Mouse (Mus musculus) erythroblast, adult 5-6 weeks (primary cell): ENCODE data around the gene Rusc1. TPM values are rescaled to one million over a fixed set of nuclear protein-coding genes. Genes with fewer than 3 reads are reported as not detected.

ENCODE experiments used
- total RNA-seq, 2 experiments: library from RNA; stranded (forward) in 1 of 2; stranded (reverse) in 1 of 2; fragments of 150-400 nt in 1 of 2; fragments of 200-764, 138-1000 nt in 1 of 2; gene quantifications; 2 replicates each; pipeline versions ENCODE4 v1.2.3 to v1.2.4; 2015 to 2017; ENCODE audit warnings: low replicate concordance in 2 of 2

Rusc1 gene
- total RNA-seq, 2 experiments from 2014 or later = 0.38 to 1.6 TPM

Other genes starting within 250 kb of the Rusc1 start
- 2.3 and 3.7 TPM in 2 replicates for gene Msto1, start 179.3 kb downstream of the Rusc1 start, total RNA-seq (2015; ENCODE audit: low replicate concordance)
- 2.5 and 5.2 TPM in 2 replicates for gene Msto1, start 179.3 kb downstream of the Rusc1 start, total RNA-seq (2017; ENCODE audit: low replicate concordance)
- 21.1 and 22.5 TPM in 2 replicates for gene Ash1l, start 142.7 kb downstream of the Rusc1 start, total RNA-seq (2015; ENCODE audit: low replicate concordance)
- 18.2 and 25.5 TPM in 2 replicates for gene Ash1l, start 142.7 kb downstream of the Rusc1 start, total RNA-seq (2017; ENCODE audit: low replicate concordance)
- gene Dap3, start 142.1 kb downstream of the Rusc1 start, total RNA-seq (2015; ENCODE audit: low replicate concordance) = 40.2 and 46.2 TPM in 2 replicates
- gene Dap3, start 142.1 kb downstream of the Rusc1 start, total RNA-seq (2017; ENCODE audit: low replicate concordance) = 27.0 and 28.7 TPM in 2 replicates
- gene Gm43738, start 7.8 kb upstream of the Rusc1 start, total RNA-seq (2015; ENCODE audit: low replicate concordance) = not detected in 2 replicates
- not detected in 2 replicates for gene Gm43738, start 7.8 kb upstream of the Rusc1 start, total RNA-seq (2017; ENCODE audit: low replicate concordance)
- gene Fdps, start 8.6 kb upstream of the Rusc1 start, total RNA-seq (2015; ENCODE audit: low replicate concordance) = 17.1 and 33.6 TPM in 2 replicates
- gene Fdps, start 8.6 kb upstream of the Rusc1 start, total RNA-seq (2017; ENCODE audit: low replicate concordance) = 30.1 and 47.8 TPM in 2 replicates
- 22.5 and 23.4 TPM in 2 replicates for gene Pklr, start 42.8 kb upstream of the Rusc1 start, total RNA-seq (2015; ENCODE audit: low replicate concordance)
- gene Pklr, start 42.8 kb upstream of the Rusc1 start, total RNA-seq (2017; ENCODE audit: low replicate concordance) = 5.6 and 5.7 TPM in 2 replicates
- not detected in 2 replicates for gene Hcn3, start 66.9 kb upstream of the Rusc1 start, total RNA-seq (2015; ENCODE audit: low replicate concordance)
- gene Hcn3, start 66.9 kb upstream of the Rusc1 start, total RNA-seq (2017; ENCODE audit: low replicate concordance) = 1.3 TPM in 1 of 2 replicates, not detected in the other
- gene Clk2, start 71.5 kb upstream of the Rusc1 start, total RNA-seq (2015; ENCODE audit: low replicate concordance) = 16.3 and 37.9 TPM in 2 replicates
- gene Clk2, start 71.5 kb upstream of the Rusc1 start, total RNA-seq (2017; ENCODE audit: low replicate concordance) = 24.4 and 47.4 TPM in 2 replicates
- 20.3 and 24.0 TPM in 2 replicates for gene Scamp3, start 84.2 kb upstream of the Rusc1 start, total RNA-seq (2015; ENCODE audit: low replicate concordance)
- 3.5 and 5.8 TPM in 2 replicates for gene Scamp3, start 84.2 kb upstream of the Rusc1 start, total RNA-seq (2017; ENCODE audit: low replicate concordance)
- gene Fam189b, start 89.8 kb upstream of the Rusc1 start, total RNA-seq (2015; ENCODE audit: low replicate concordance) = 3.3 and 18.6 TPM in 2 replicates
- 1.8 TPM in 1 of 2 replicates, not detected in the other for gene Fam189b, start 89.8 kb upstream of the Rusc1 start, total RNA-seq (2017; ENCODE audit: low replicate concordance)
- gene Gba, start 109.6 kb upstream of the Rusc1 start, total RNA-seq (2015; ENCODE audit: low replicate concordance) = 11.1 and 18.8 TPM in 2 replicates
- 12.9 and 13.2 TPM in 2 replicates for gene Gba, start 109.6 kb upstream of the Rusc1 start, total RNA-seq (2017; ENCODE audit: low replicate concordance)
- gene Thbs3, start 121.9 kb upstream of the Rusc1 start, total RNA-seq (2015; ENCODE audit: low replicate concordance) = not detected in 2 replicates
- 1.7 TPM in 1 of 2 replicates, not detected in the other for gene Thbs3, start 121.9 kb upstream of the Rusc1 start, total RNA-seq (2017; ENCODE audit: low replicate concordance)
- 4.0 and 13.4 TPM in 2 replicates for gene Mtx1, start 133.8 kb upstream of the Rusc1 start, total RNA-seq (2015; ENCODE audit: low replicate concordance)
- 8.6 and 13.4 TPM in 2 replicates for gene Mtx1, start 133.8 kb upstream of the Rusc1 start, total RNA-seq (2017; ENCODE audit: low replicate concordance)
- gene Muc1, start 135.7 kb upstream of the Rusc1 start, total RNA-seq (2015; ENCODE audit: low replicate concordance) = not detected in 2 replicates
- gene Muc1, start 135.7 kb upstream of the Rusc1 start, total RNA-seq (2017; ENCODE audit: low replicate concordance) = not detected in 2 replicates
- gene Krtcap2, start 152.7 kb upstream of the Rusc1 start, total RNA-seq (2015; ENCODE audit: low replicate concordance) = 47.0 and 49.8 TPM in 2 replicates
- gene Krtcap2, start 152.7 kb upstream of the Rusc1 start, total RNA-seq (2017; ENCODE audit: low replicate concordance) = 17.8 and 31.8 TPM in 2 replicates
- not detected in 2 replicates for gene Trim46, start 153.0 kb upstream of the Rusc1 start, total RNA-seq (2015; ENCODE audit: low replicate concordance)
- not detected in 2 replicates for gene Trim46, start 153.0 kb upstream of the Rusc1 start, total RNA-seq (2017; ENCODE audit: low replicate concordance)
- gene Dpm3, start 166.0 kb upstream of the Rusc1 start, total RNA-seq (2015; ENCODE audit: low replicate concordance) = 16.1 and 42.3 TPM in 2 replicates
- gene Dpm3, start 166.0 kb upstream of the Rusc1 start, total RNA-seq (2017; ENCODE audit: low replicate concordance) = 4.3 TPM in 1 of 2 replicates, not detected in the other
- 8.8 and 12.9 TPM in 2 replicates for gene Slc50a1, start 177.3 kb upstream of the Rusc1 start, total RNA-seq (2015; ENCODE audit: low replicate concordance)
- gene Slc50a1, start 177.3 kb upstream of the Rusc1 start, total RNA-seq (2017; ENCODE audit: low replicate concordance) = 10.9 and 11.5 TPM in 2 replicates
- gene Efna1, start 187.8 kb upstream of the Rusc1 start, total RNA-seq (2015; ENCODE audit: low replicate concordance) = not detected in 2 replicates
- not detected in 2 replicates for gene Efna1, start 187.8 kb upstream of the Rusc1 start, total RNA-seq (2017; ENCODE audit: low replicate concordance)
- not detected in 2 replicates for gene Efna3, start 229.7 kb upstream of the Rusc1 start, total RNA-seq (2015; ENCODE audit: low replicate concordance)
- not detected in 2 replicates for gene Efna3, start 229.7 kb upstream of the Rusc1 start, total RNA-seq (2017; ENCODE audit: low replicate concordance)
- not detected in 2 replicates for gene Efna4, start 244.7 kb upstream of the Rusc1 start, total RNA-seq (2015; ENCODE audit: low replicate concordance)
- not detected in 2 replicates for gene Efna4, start 244.7 kb upstream of the Rusc1 start, total RNA-seq (2017; ENCODE audit: low replicate concordance)